Mouse (Mus musculus) heart, embryonic 10.5 days (tissue): ENCODE data around the gene Gm10912. TPM values are rescaled to one million over a fixed set of nuclear protein-coding genes. Genes with fewer than 3 reads are reported as not detected.
"Not testable (repeated sequence)": the region's sequence is repeated elsewhere in the genome, so short reads cannot be mapped to it uniquely, and the experiment has no call there.

Source experiments
- DNase-seq: peaks from one replicate; pipeline ENCODE4 v3.0.0-alpha.2; 2017; ENCODE audit warnings: low spot score
- H3K27ac ChIP-seq: fragments of 300-500 bp; sonication (generic); 2 replicates; pipeline ENCODE4 v1.5.1; 2016; ENCODE audit warnings: mild to moderate bottlenecking
- H3K27me3 ChIP-seq: fragments of 300-500 bp; sonication (generic); 2 replicates; pipeline ENCODE4 v1.6.1; 2016; ENCODE audit warnings: mild to moderate bottlenecking; ENCODE audit not compliant: poor library complexity, insufficient read depth, severe bottlenecking
- H3K36me3 ChIP-seq: fragments of 300-500 bp; sonication (generic); 2 replicates; pipeline ENCODE4 v1.6.1; 2016; ENCODE audit warnings: mild to moderate bottlenecking, moderate library complexity
- H3K4me1 ChIP-seq: fragments of 300-500 bp; sonication (generic); 2 replicates; pipeline ENCODE4 v1.6.1; 2016; ENCODE audit warnings: mild to moderate bottlenecking
- H3K4me3 ChIP-seq: fragments of 300-500 bp; sonication (generic); 2 replicates; pipeline ENCODE4 v1.5.1; 2016; ENCODE audit warnings: mild to moderate bottlenecking, moderate library complexity
- H3K9me3 ChIP-seq: fragments of 300-500 bp; sonication (generic); 2 replicates; pipeline ENCODE4 v1.6.1; 2016; ENCODE audit warnings: mild to moderate bottlenecking, moderate library complexity
- WGBS: fragments of 180-500 bp; shearing (Covaris S2); methylation state at CpG from one replicate; pipeline ENCODE4 v1.1.7; 2016; 5-methylcytosine and 5-hydroxymethylcytosine counted together
- polyA plus RNA-seq: library from polyadenylated mRNA; unstranded; fragments of >200 nt; fragmentation: Nextera tagmentation; extraction: Ambion mirVana; gene quantifications from 2 replicates; pipeline ENCODE4 v1.2.1, GENCODE M21; 2016

The Gm10912 gene
- not detected in 2 replicates for polyA plus RNA-seq

GRCm38 (mm10) chr2:104065526-104065925, at the start of gene Gm10912:
TSS of gene Gm10912 (plus strand) at chr2:104065826.
- 89% methylated on average over 6 of the region's 6 CpGs for WGBS
- not testable (repeated sequence) for H3K4me3 ChIP-seq, DNase-seq, H3K4me1 ChIP-seq, H3K9me3 ChIP-seq, H3K27ac ChIP-seq, H3K27me3 ChIP-seq
- peaks cover 16% of the 10 kb centered on the region for H3K36me3 ChIP-seq

GRCm38 (mm10) chr2:104023096-104023495, 42.5 kb upstream of the Gm10912 start:
- H3K4me3 ChIP-seq: no peak overlapping the region
- 82% methylated on average over 7 of the region's 7 CpGs for WGBS
- H3K27ac ChIP-seq: no peak overlapping the region
- H3K9me3 ChIP-seq: no peaks in the 10 kb centered on the region
- H3K4me1 ChIP-seq: no peaks in the 10 kb centered on the region
- H3K27me3 ChIP-seq: no peaks in the 10 kb centered on the region
- no peak for DNase-seq
- H3K36me3 ChIP-seq: no peaks in the 10 kb centered on the region

- no peaks in the 10 kb centered on the region for H3K27me3 ChIP-seq
- H3K9me3 ChIP-seq: no peaks in the 10 kb centered on the region
- H3K4me1 ChIP-seq: peaks cover 13% of the 10 kb centered on the region; the same call in 1 of the 2 replicates
- no peak overlapping the region for H3K27ac ChIP-seq
- no peaks in the 10 kb centered on the region for H3K36me3 ChIP-seq
- H3K4me3 ChIP-seq: no peak overlapping the region
- DNase-seq: no peak
- 91% methylated on average over 4 of the region's 4 CpGs for WGBS
Observed at GRCm38 (mm10) chr2:104024656-104025055, 41.0 kb upstream of the Gm10912 start.

- under 1% methylated on average over 43 of the region's 44 CpGs for WGBS
- Histone ChIP-seq H3K27me3 (no peaks in the 10 kb centered on the region), H3K36me3 (peaks cover 5% of the 10 kb centered on the region; the same call in 1 of the 2 replicates), H3K9me3 (no peaks in the 10 kb centered on the region), H3K4me3 (peak within 1 kb of the TSS; percentile 83), H3K27ac (peak within 1 kb of the TSS; percentile 95), H3K4me1 (peaks cover 16% of the 10 kb centered on the region; the same call in 1 of the 2 replicates)
- peak; percentile 97 for DNase-seq
Observed at GRCm38 (mm10) chr2:104027458-104028138, 38.0 kb upstream of the Gm10912 start, which contains the start of gene Fbxo3. TSS of gene Fbxo3 (plus strand) at chr2:104027721.

GRCm38 (mm10) chr2:104028139-104028723, 37.4 kb upstream of the Gm10912 start, which contains the start of gene 4931422A03Rik:
TSS of gene 4931422A03Rik (minus strand) at chr2:104028361.
- Histone ChIP-seq H3K36me3 (peaks cover 5% of the 10 kb centered on the region; the same call in 1 of the 2 replicates), H3K4me3 (peak within 1 kb of the TSS; percentile 83), H3K27ac (peak within 1 kb of the TSS; percentile 95), H3K9me3 (no peaks in the 10 kb centered on the region), H3K4me1 (peaks cover 16% of the 10 kb centered on the region; the same call in 1 of the 2 replicates), H3K27me3 (no peaks in the 10 kb centered on the region)
- WGBS: under 1% methylated on average over 32 of the region's 32 CpGs
- DNase-seq: no peak

GRCm38 (mm10) chr2:104029074-104029473, 36.6 kb upstream of the Gm10912 start:
- WGBS: 54% methylated on average over 2 of the region's 2 CpGs
- peak overlapping the region; percentile 83 for H3K4me3 ChIP-seq
- DNase-seq: no peak

GRCm38 (mm10) chr2:104030381-104030780, 35.2 kb upstream of the Gm10912 start:
- WGBS: 87% methylated on average over 3 of the region's 3 CpGs
- Histone ChIP-seq H3K4me3 (no peak overlapping the region), H3K9me3 (no peaks in the 10 kb centered on the region), H3K27ac (no peak overlapping the region), H3K36me3 (peaks cover 17% of the 10 kb centered on the region), H3K4me1 (peaks cover 16% of the 10 kb centered on the region; the same call in 1 of the 2 replicates), H3K27me3 (no peaks in the 10 kb centered on the region)
- DNase-seq: no peak

More at GRCm38 (mm10) chr2:104029074-104029473, 36.6 kb upstream of the Gm10912 start:
- Histone ChIP-seq H3K4me1 (peaks cover 16% of the 10 kb centered on the region; the same call in 1 of the 2 replicates), H3K27ac (no peak overlapping the region; the same call in 1 of the 2 replicates), H3K9me3 (no peaks in the 10 kb centered on the region), H3K27me3 (no peaks in the 10 kb centered on the region), H3K36me3 (peaks cover 10% of the 10 kb centered on the region)

GRCm38 (mm10) chr2:104032056-104032455, 33.6 kb upstream of the Gm10912 start:
- Histone ChIP-seq H3K4me3 (no peak overlapping the region), H3K27me3 (no peaks in the 10 kb centered on the region)
- WGBS: 88% methylated on average over 3 of the region's 3 CpGs

GRCm38 (mm10) chr2:104034832-104035472, 30.7 kb upstream of the Gm10912 start:
- 31% methylated on average over 3 of the region's 3 CpGs for WGBS
- H3K4me3 ChIP-seq: no peak overlapping the region
- peaks cover under 1% of the 10 kb centered on the region; the same call in 1 of the 2 replicates for H3K4me1 ChIP-seq
- H3K27me3 ChIP-seq: no peaks in the 10 kb centered on the region
- no peaks in the 10 kb centered on the region for H3K9me3 ChIP-seq
- DNase-seq: no peak
- H3K36me3 ChIP-seq: peaks cover 52% of the 10 kb centered on the region
- no peak overlapping the region for H3K27ac ChIP-seq

More at GRCm38 (mm10) chr2:104032056-104032455, 33.6 kb upstream of the Gm10912 start:
- Histone ChIP-seq H3K36me3 (peaks cover 33% of the 10 kb centered on the region), H3K4me1 (peaks cover 16% of the 10 kb centered on the region; the same call in 1 of the 2 replicates), H3K27ac (no peak overlapping the region), H3K9me3 (no peaks in the 10 kb centered on the region)
- no peak for DNase-seq

- Histone ChIP-seq H3K27ac (no peak overlapping the region), H3K36me3 (peaks cover 57% of the 10 kb centered on the region), H3K27me3 (no peaks in the 10 kb centered on the region), H3K4me3 (no peak overlapping the region), H3K4me1 (0 out of 2 replicates have a peak, but pooled peaks cover 2% of the 10 kb centered on the region), H3K9me3 (no peaks in the 10 kb centered on the region)
- DNase-seq: no peak
- WGBS: 78% methylated on average over 6 of the region's 6 CpGs
Observed at GRCm38 (mm10) chr2:104035595-104035994, 30.0 kb upstream of the Gm10912 start.

GRCm38 (mm10) chr2:104036316-104036715, 29.3 kb upstream of the Gm10912 start:
- Histone ChIP-seq H3K9me3 (no peaks in the 10 kb centered on the region), H3K36me3 (peaks cover 60% of the 10 kb centered on the region), H3K27me3 (no peaks in the 10 kb centered on the region), H3K27ac (no peak overlapping the region), H3K4me3 (no peak overlapping the region), H3K4me1 (0 out of 2 replicates have a peak, but pooled peaks cover 2% of the 10 kb centered on the region)
- DNase-seq: no peak
- WGBS: 71% methylated on average over 3 of the region's 3 CpGs

GRCm38 (mm10) chr2:104038236-104038635, 27.4 kb upstream of the Gm10912 start:
- WGBS: 75% methylated on average over 2 of the region's 2 CpGs
- H3K27ac ChIP-seq: no peak overlapping the region
- H3K36me3 ChIP-seq: peaks cover 55% of the 10 kb centered on the region
- 0 out of 2 replicates have a peak, but pooled peaks cover 2% of the 10 kb centered on the region for H3K4me1 ChIP-seq
- H3K27me3 ChIP-seq: no peaks in the 10 kb centered on the region
- no peaks in the 10 kb centered on the region for H3K9me3 ChIP-seq
- H3K4me3 ChIP-seq: no peak overlapping the region
- no peak for DNase-seq
